Mouse (Mus musculus): ENCODE results near the gene Mgat4e. TPM values are rescaled to one million over a fixed set of nuclear protein-coding genes. Genes with fewer than 3 reads are reported as not detected.
A peak's percentile ranks its signal among the peaks of the same experiment; 100 is the strongest.
"Not testable (repeated sequence)": the region's sequence is repeated elsewhere in the genome, so short reads cannot be mapped to it uniquely, and the experiment has no call there.

Gene Mgat4e
- polyA plus RNA-seq, 1 experiment from 2014 or later: not detected

DNA sequence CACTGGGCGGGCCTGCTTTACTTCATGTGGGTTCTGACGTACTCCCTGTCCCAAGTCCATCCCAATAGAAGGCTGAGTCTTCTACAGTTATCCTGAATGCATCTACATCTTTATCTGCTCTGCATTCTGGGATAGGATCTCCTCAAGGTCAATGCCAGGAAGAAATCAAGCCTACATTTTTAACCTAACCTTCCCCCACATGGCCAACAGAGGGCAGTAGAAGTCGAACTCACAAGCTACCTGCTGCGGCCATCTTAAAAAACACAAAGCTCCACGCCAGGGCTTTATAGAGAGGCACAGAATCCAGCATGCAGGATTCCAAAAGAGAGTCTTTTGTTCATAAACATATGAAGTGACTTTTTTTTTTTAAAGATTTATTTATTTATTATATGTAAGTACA lies 25.1 kb downstream of the Mgat4e start:
- H3K4me3 ChIP-seq (ENCODE audit: low read depth, low read length): no peak overlapping the region
- H3K4me1 ChIP-seq (ENCODE audit: control insufficient read depth, insufficient read depth, low read length): no peaks in the 10 kb centered on the region
- no peaks in the 10 kb centered on the region for H3K9me3 ChIP-seq (ENCODE audit: control insufficient read depth, low read depth, low read length)
- no peak overlapping the region for H3K27ac ChIP-seq (ENCODE audit: low read length)
- no peaks in the 10 kb centered on the region for H3K27me3 ChIP-seq (ENCODE audit: control insufficient read depth, insufficient read depth, low read length)
- H3K36me3 ChIP-seq (ENCODE audit: control insufficient read depth, insufficient read depth, low read length): no peaks in the 10 kb centered on the region
- no peak for ATAC-seq (ENCODE audit: insufficient number of reproducible peaks, insufficient read depth, low FRiP score, low read depth)
- no peak overlapping the region for H3K4me2 ChIP-seq (replicated peaks; ENCODE audit: low read depth, low read length)
- no peak overlapping the region for H3K9ac ChIP-seq (replicated peaks; ENCODE audit: low read depth, low read length)
- WGBS: 74% methylated on average over 5 of the region's 5 CpGs

DNA sequence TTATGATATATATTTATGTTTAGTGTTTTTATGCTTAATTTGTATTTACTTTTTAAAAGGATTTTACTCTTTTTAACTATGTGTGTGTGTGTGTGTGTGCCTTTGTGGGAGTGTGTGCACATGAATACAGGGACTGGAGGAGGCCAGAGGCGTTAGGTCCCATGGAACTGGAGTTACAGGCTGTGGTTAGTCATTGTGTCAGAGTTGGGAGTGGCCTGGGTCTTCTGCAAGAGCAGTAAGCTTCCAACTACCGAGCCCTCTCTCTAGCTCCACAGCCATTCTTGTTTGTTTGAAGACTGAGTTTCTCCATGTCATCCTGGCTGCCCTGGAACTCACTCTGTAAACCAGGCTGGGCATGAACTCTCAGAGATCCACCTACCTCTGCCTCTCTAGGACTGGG lies 27.2 kb downstream of the Mgat4e start:
- H3K4me2 ChIP-seq (replicated peaks; ENCODE audit: low read depth, low read length): no peak overlapping the region
- no peak for ATAC-seq (ENCODE audit: insufficient number of reproducible peaks, insufficient read depth, low FRiP score, low read depth)
- no peaks in the 10 kb centered on the region for H3K9me3 ChIP-seq (ENCODE audit: control insufficient read depth, low read depth, low read length)
- no peak overlapping the region for H3K9ac ChIP-seq (replicated peaks; ENCODE audit: low read depth, low read length)
- no peaks in the 10 kb centered on the region for H3K27me3 ChIP-seq (ENCODE audit: control insufficient read depth, insufficient read depth, low read length)
- H3K4me3 ChIP-seq (ENCODE audit: low read depth, low read length): no peak overlapping the region
- no peaks in the 10 kb centered on the region for H3K4me1 ChIP-seq (ENCODE audit: control insufficient read depth, insufficient read depth, low read length)
- H3K36me3 ChIP-seq (ENCODE audit: control insufficient read depth, insufficient read depth, low read length): no peaks in the 10 kb centered on the region
- no peak overlapping the region for H3K27ac ChIP-seq (ENCODE audit: low read length)
- WGBS: 38% methylated on average over 2 of the region's 2 CpGs

GRCm38 (mm10) chr1:134521163-134521562 lies 28.3 kb downstream of the Mgat4e start:
- no peaks in the 10 kb centered on the region for H3K36me3 ChIP-seq (ENCODE audit: control insufficient read depth, insufficient read depth, low read length)
- H3K4me1 ChIP-seq (ENCODE audit: control insufficient read depth, insufficient read depth, low read length): peaks cover 7% of the 10 kb centered on the region; the same call in 1 of the 2 replicates
- no peaks in the 10 kb centered on the region for H3K9me3 ChIP-seq (ENCODE audit: control insufficient read depth, low read depth, low read length)
- no peak overlapping the region for H3K4me3 ChIP-seq (ENCODE audit: low read depth, low read length)
- no peak overlapping the region for H3K9ac ChIP-seq (replicated peaks; ENCODE audit: low read depth, low read length)
- 72% methylated on average over 7 of the region's 7 CpGs for WGBS
- no peak for ATAC-seq (ENCODE audit: insufficient number of reproducible peaks, insufficient read depth, low FRiP score, low read depth)
- no peak overlapping the region for H3K4me2 ChIP-seq (replicated peaks; ENCODE audit: low read depth, low read length)
- no peak overlapping the region for H3K27ac ChIP-seq (ENCODE audit: low read length)
- no peaks in the 10 kb centered on the region for H3K27me3 ChIP-seq (ENCODE audit: control insufficient read depth, insufficient read depth, low read length)

GRCm38 (mm10) chr1:134520001-134520721 lies 29.3 kb downstream of the Mgat4e start:
- 78% methylated on average over 8 of the region's 8 CpGs for WGBS
- no peak for ATAC-seq (ENCODE audit: insufficient number of reproducible peaks, insufficient read depth, low FRiP score, low read depth)
- no peak overlapping the region for H3K4me2 ChIP-seq (replicated peaks; ENCODE audit: low read depth, low read length)
- H3K9me3 ChIP-seq (ENCODE audit: control insufficient read depth, low read depth, low read length): no peaks in the 10 kb centered on the region
- no peaks in the 10 kb centered on the region for H3K27me3 ChIP-seq (ENCODE audit: control insufficient read depth, insufficient read depth, low read length)
- no peak overlapping the region for H3K9ac ChIP-seq (replicated peaks; ENCODE audit: low read depth, low read length)
- no peaks in the 10 kb centered on the region for H3K36me3 ChIP-seq (ENCODE audit: control insufficient read depth, insufficient read depth, low read length)
- no peak overlapping the region for H3K27ac ChIP-seq (ENCODE audit: low read length)
- no peak overlapping the region for H3K4me3 ChIP-seq (ENCODE audit: low read depth, low read length)
- H3K4me1 ChIP-seq (ENCODE audit: control insufficient read depth, insufficient read depth, low read length): peaks cover 8% of the 10 kb centered on the region; the same call in 1 of the 2 replicates

DNA sequence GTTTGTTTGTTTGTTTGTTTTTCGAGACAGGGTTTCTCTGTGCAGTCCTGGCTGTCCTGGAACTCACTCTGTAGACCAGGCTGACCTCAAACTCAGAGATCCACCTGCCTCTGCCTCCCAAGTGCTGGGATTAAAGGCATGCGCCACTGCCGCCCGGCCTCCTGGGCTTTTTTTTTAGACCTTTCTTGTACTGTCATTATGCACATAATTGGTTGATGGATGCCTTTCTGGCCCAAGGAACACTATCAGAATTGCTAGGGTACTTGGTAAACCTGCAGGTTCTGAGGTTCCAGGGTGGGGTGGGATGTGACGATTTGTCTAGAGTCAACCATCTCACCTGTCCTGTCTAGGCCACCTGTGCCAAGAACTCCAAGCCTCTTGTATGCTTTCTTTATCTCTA lies 30.3 kb downstream of the Mgat4e start:
- not testable (repeated sequence) for H3K4me3 ChIP-seq (ENCODE audit: low read depth, low read length); H3K27ac ChIP-seq (ENCODE audit: low read length); H3K9ac ChIP-seq (replicated peaks; ENCODE audit: low read depth, low read length); H3K27me3 ChIP-seq (ENCODE audit: control insufficient read depth, insufficient read depth, low read length); H3K4me1 ChIP-seq (ENCODE audit: control insufficient read depth, insufficient read depth, low read length); H3K36me3 ChIP-seq (ENCODE audit: control insufficient read depth, insufficient read depth, low read length); ATAC-seq (ENCODE audit: insufficient number of reproducible peaks, insufficient read depth, low FRiP score, low read depth); H3K9me3 ChIP-seq (ENCODE audit: control insufficient read depth, low read depth, low read length); H3K4me2 ChIP-seq (replicated peaks; ENCODE audit: low read depth, low read length)
- WGBS: 87% methylated on average over 5 of the region's 5 CpGs

DNA sequence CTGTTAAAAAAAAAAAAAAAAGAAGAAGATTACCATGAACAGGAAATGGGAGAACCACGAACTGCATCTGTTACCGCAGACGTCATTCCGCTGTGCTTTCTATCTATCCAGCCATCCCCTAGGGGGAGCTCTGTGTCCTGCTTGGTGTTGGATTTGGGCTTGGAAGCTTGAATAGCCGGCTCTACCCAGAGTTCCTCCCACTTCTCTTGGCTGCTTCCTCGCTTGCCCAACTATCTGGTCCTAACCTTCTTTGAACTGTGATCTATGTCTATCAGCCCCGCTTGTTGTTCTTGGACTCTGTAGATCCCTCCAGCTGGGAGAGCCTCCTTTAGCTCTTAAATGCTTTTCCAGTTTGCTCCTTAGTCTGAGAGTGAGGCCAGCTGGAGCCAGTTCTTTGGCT lies 30.8 kb downstream of the Mgat4e start:
- Histone ChIP-seq H3K4me1 (ENCODE audit: control insufficient read depth, insufficient read depth, low read length) (peaks cover 8% of the 10 kb centered on the region; the same call in 1 of the 2 replicates), H3K9ac (replicated peaks; ENCODE audit: low read depth, low read length) (no peak overlapping the region), H3K27ac (ENCODE audit: low read length) (no peak overlapping the region), H3K27me3 (ENCODE audit: control insufficient read depth, insufficient read depth, low read length) (no peaks in the 10 kb centered on the region), H3K9me3 (ENCODE audit: control insufficient read depth, low read depth, low read length) (no peaks in the 10 kb centered on the region), H3K4me3 (ENCODE audit: low read depth, low read length) (no peak overlapping the region), H3K36me3 (ENCODE audit: control insufficient read depth, insufficient read depth, low read length) (no peaks in the 10 kb centered on the region), H3K4me2 (replicated peaks; ENCODE audit: low read depth, low read length) (no peak overlapping the region)
- 13% methylated on average over 7 of the region's 7 CpGs for WGBS
- peak; percentile 64 for ATAC-seq (ENCODE audit: insufficient number of reproducible peaks, insufficient read depth, low FRiP score, low read depth)

DNA sequence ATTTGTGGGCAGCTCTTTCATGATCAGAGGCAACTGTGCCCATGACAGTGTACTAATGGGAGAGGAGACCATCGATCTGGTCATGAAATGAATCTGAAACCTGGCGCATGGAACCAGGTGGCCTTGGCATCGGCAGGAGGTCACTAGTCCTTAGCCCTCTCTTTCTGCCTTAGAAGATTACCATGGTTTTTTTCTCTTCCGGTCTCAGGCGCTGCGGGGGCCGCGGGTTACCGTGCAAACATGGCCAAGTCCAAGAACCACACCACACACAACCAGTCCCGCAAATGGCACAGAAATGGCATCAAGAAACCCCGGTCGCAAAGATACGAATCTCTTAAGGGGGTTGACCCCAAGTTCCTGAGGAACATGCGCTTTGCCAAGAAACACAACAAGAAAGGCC lies 31.6 kb downstream of the Mgat4e start:
- not testable (repeated sequence) for H3K27ac ChIP-seq (ENCODE audit: low read length); ATAC-seq (ENCODE audit: insufficient number of reproducible peaks, insufficient read depth, low FRiP score, low read depth); H3K4me1 ChIP-seq (ENCODE audit: control insufficient read depth, insufficient read depth, low read length); H3K9ac ChIP-seq (replicated peaks; ENCODE audit: low read depth, low read length); H3K36me3 ChIP-seq (ENCODE audit: control insufficient read depth, insufficient read depth, low read length); H3K4me2 ChIP-seq (replicated peaks; ENCODE audit: low read depth, low read length); H3K9me3 ChIP-seq (ENCODE audit: control insufficient read depth, low read depth, low read length); H3K4me3 ChIP-seq (ENCODE audit: low read depth, low read length); H3K27me3 ChIP-seq (ENCODE audit: control insufficient read depth, insufficient read depth, low read length)
- 92% methylated on average over 11 of the region's 14 CpGs for WGBS

DNA sequence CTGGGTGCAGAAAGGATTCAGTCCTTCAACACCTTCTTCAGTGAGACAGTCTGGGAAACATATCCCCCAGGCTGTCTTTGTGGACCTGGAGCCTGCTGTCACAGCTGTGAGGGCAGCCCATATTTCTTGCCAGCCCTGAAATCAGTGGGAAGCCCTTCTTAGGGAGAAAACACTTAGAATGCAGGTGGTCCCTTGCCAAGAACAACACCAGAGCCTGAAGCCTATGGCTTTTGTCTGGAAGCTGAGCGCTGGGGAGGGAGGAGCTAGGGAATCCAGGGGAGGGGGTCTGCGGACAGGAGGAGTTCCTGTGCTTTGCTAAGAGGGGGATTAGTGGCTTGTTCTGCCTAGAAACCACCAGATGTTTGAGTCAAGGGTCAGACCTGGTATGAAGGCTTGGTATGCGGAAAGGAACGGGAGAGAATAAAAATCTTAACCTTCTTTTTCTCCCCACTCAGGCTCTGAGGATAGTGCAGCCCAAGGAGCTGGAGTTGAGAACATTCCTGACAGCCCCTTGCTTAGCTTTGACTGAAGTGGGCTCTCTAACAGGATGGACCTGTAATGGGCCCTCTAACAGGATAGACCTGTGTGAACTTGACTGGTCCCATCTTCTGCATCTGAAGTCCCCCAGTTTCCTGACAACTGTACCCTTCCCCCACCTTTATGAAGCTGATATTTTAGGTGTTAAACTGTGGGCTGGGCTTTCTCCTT lies 32.8 kb downstream of the Mgat4e start:
- ATAC-seq (ENCODE audit: insufficient number of reproducible peaks, insufficient read depth, low FRiP score, low read depth): no peak
- 9% methylated on average over 4 of the region's 4 CpGs for WGBS
- Histone ChIP-seq H3K4me2 (replicated peaks; ENCODE audit: low read depth, low read length) (no peak overlapping the region), H3K27ac (ENCODE audit: low read length) (peak overlapping the region; percentile 68; the same call in 1 of the 2 replicates), H3K9ac (replicated peaks; ENCODE audit: low read depth, low read length) (no peak overlapping the region; the same call in 1 of the 2 replicates), H3K27me3 (ENCODE audit: control insufficient read depth, insufficient read depth, low read length) (no peaks in the 10 kb centered on the region), H3K4me3 (ENCODE audit: low read depth, low read length) (no peak overlapping the region), H3K9me3 (ENCODE audit: control insufficient read depth, low read depth, low read length) (no peaks in the 10 kb centered on the region), H3K4me1 (ENCODE audit: control insufficient read depth, insufficient read depth, low read length) (peaks cover 11% of the 10 kb centered on the region; the same call in 1 of the 2 replicates), H3K36me3 (ENCODE audit: control insufficient read depth, insufficient read depth, low read length) (no peaks in the 10 kb centered on the region)

Measured in stomach, embryonic 14.5 days (tissue).